Mouse (Mus musculus) liver, adult 2 months (tissue): ENCODE measurements around the gene Trim54.
A peak's percentile ranks its signal among the peaks of the same experiment; 100 is the strongest.

ENCODE experiments used
- CTCF ChIP-seq: fragments of 200-500 bp; IDR thresholded peaks from 2 replicates; pipeline ENCODE4 v1.5.1; 2011; ENCODE audit warnings: low read depth, low read length, control low read depth
- POLR2A ChIP-seq: fragments of 200-500 bp; IDR thresholded peaks from 2 replicates; pipeline ENCODE4 v1.6.1; 2011; ENCODE audit warnings: low read length, control low read depth; ENCODE audit not compliant: insufficient read depth; ENCODE audit errors: extremely low read depth

- no peak for TF ChIP-seq CTCF
- TF ChIP-seq POLR2A: peak; percentile 73
Observed at GRCm38 (mm10) chr5:31179766-31180630, 63.5 kb downstream of the Trim54 start, which contains the start of the genes Gm29609 and Gtf3c2.
